Mouse (Mus musculus): ENCODE measurements around the gene Sash1. TPM values are rescaled to one million over a fixed set of nuclear protein-coding genes. Genes with fewer than 3 reads are reported as not detected.

Gene Sash1
- total and polyA plus RNA-seq, 3 experiments: 0.09 to 0.59 (median 0.24) TPM

- TF ChIP-seq UBTF (IDR thresholded peaks at IDR 0.05; ENCODE audit: low read depth, low read length) (no peak), RCOR1 (conservative IDR thresholded peaks at IDR 0.05; ENCODE audit: low read depth, low read length) (no peak), MAX (IDR thresholded peaks at IDR 0.05; ENCODE audit: low read length) (no peak), POLR2AphosphoS2 (IDR thresholded peaks at IDR 0.05; ENCODE audit: low read depth, low read length) (no peak), ZNF384 (IDR thresholded peaks at IDR 0.05; ENCODE audit: low read depth, low read length) (no peak), JUN (IDR thresholded peaks at IDR 0.05; ENCODE audit: insufficient read depth, low read depth, low read length) (no peak), USF2 (conservative IDR thresholded peaks at IDR 0.05; ENCODE audit: low read depth, low read length) (no peak), SMC3 (IDR thresholded peaks at IDR 0.05; ENCODE audit: low read depth, low read length) (no peak), POLR2A (IDR thresholded peaks at IDR 0.05; ENCODE audit: low read depth, low read length) (no peak), ELF1 (IDR thresholded peaks at IDR 0.05; ENCODE audit: low read depth, low read length) (no peak), E2F4 (IDR thresholded peaks at IDR 0.05; ENCODE audit: insufficient replicate concordance, low read depth, low read length) (no peak), GABPA (IDR thresholded peaks at IDR 0.05; ENCODE audit: insufficient replicate concordance, low read depth, low read length) (no peak), BHLHE40 (IDR thresholded peaks at IDR 0.05; ENCODE audit: low read depth, low read length) (no peak), CTCF (conservative IDR thresholded peaks at IDR 0.05 in 1 of 2, IDR thresholded peaks at IDR 0.05 in 1 of 2; ENCODE audit: low read depth in 2 of 2, low read length in 2 of 2) (no peak), NELFE (IDR thresholded peaks at IDR 0.05; ENCODE audit: low read depth, low read length) (no peak)
- no peaks in the 10 kb centered on the region for H3K79me2 ChIP-seq (replicated peaks; ENCODE audit: control insufficient read depth, extremely low read depth, insufficient read depth, poor library complexity, severe bottlenecking)
- in situ Hi-C loops (cut with MboI; ENCODE audit: low pct_ligation_motif_present, low pct_unique_long_range_greater_than_20kb, low sequenced_read_pairs): no loop called here
- no peaks in the 10 kb centered on the region for H3K4me1 ChIP-seq (ENCODE audit: control insufficient read depth in 1 of 2, insufficient read depth in 2 of 2)
- no peak overlapping the region for H3K4me2 ChIP-seq (ENCODE audit: insufficient read depth, low read depth, poor library complexity, severe bottlenecking)
- DNase-seq (ENCODE audit: extremely low read depth): no peak
- no peak overlapping the region for H3K27ac ChIP-seq (ENCODE audit: insufficient read depth, low read depth)
- H3K9ac ChIP-seq (ENCODE audit: insufficient read depth, low read depth): no peak overlapping the region
- no peaks in the 10 kb centered on the region for H3K27me3 ChIP-seq (replicated peaks)
- H3K9me3 ChIP-seq (replicated peaks; ENCODE audit: low read length): no peaks in the 10 kb centered on the region
- H3K36me3 ChIP-seq (replicated peaks in 1 of 2; ENCODE audit: control insufficient read depth in 1 of 2, insufficient read depth in 1 of 2, low read length in 1 of 2): no peaks in the 10 kb centered on the region
- H3K4me3 ChIP-seq (replicated peaks in 1 of 3; ENCODE audit: low read depth in 2 of 3, low read length in 2 of 3, poor library complexity in 1 of 3): no peak overlapping the region
- dilution Hi-C loops (cut with MboI; ENCODE audit: extremely low pct_ligation_motif_present, extremely low pct_unique_long_range_greater_than_20kb, low sequenced_read_pairs): no loop called here
Measured at GRCm38 (mm10) chr10:8768654-8769053, 117.2 kb downstream of the Sash1 start.

GRCm38 (mm10) chr10:8767381-8767780, 118.5 kb downstream of the Sash1 start:
- Histone ChIP-seq H3K79me2 (replicated peaks; ENCODE audit: control insufficient read depth, extremely low read depth, insufficient read depth, poor library complexity, severe bottlenecking) (no peaks in the 10 kb centered on the region), H3K4me2 (ENCODE audit: insufficient read depth, low read depth, poor library complexity, severe bottlenecking) (no peak overlapping the region), H3K4me1 (ENCODE audit: control insufficient read depth in 1 of 2, insufficient read depth in 2 of 2) (peaks cover 0 to 5% of the 10 kb centered on the region in 2 experiments; a peak in 1 of 4 replicates), H3K4me3 (replicated peaks in 1 of 3; ENCODE audit: low read depth in 2 of 3, low read length in 2 of 3, poor library complexity in 1 of 3) (no peak overlapping the region), H3K9me3 (replicated peaks; ENCODE audit: low read length) (no peaks in the 10 kb centered on the region), H3K27ac (ENCODE audit: insufficient read depth, low read depth) (no peak overlapping the region), H3K9ac (ENCODE audit: insufficient read depth, low read depth) (no peak overlapping the region), H3K27me3 (replicated peaks) (no peaks in the 10 kb centered on the region), H3K36me3 (replicated peaks in 1 of 2; ENCODE audit: control insufficient read depth in 1 of 2, insufficient read depth in 1 of 2, low read length in 1 of 2) (no peaks in the 10 kb centered on the region)
- DNase-seq (ENCODE audit: extremely low read depth): no peak
- in situ Hi-C loops (cut with MboI; ENCODE audit: low pct_ligation_motif_present, low pct_unique_long_range_greater_than_20kb, low sequenced_read_pairs): no loop called here
- dilution Hi-C loops (cut with MboI; ENCODE audit: extremely low pct_ligation_motif_present, extremely low pct_unique_long_range_greater_than_20kb, low sequenced_read_pairs): no loop called here
- TF ChIP-seq PAX5 (IDR thresholded peaks at IDR 0.05; ENCODE audit: low read length): no peak
- TF ChIP-seq MAFK (IDR thresholded peaks at IDR 0.05; ENCODE audit: insufficient replicate concordance, low read length): no peak
- TF ChIP-seq ZKSCAN1 (IDR thresholded peaks at IDR 0.05; ENCODE audit: borderline replicate concordance, low read depth, low read length): no peak
- TF ChIP-seq JUND (conservative IDR thresholded peaks at IDR 0.05; ENCODE audit: low read depth, low read length): no peak
- TF ChIP-seq MAZ (IDR thresholded peaks at IDR 0.05; ENCODE audit: low read depth, low read length): no peak
- no peak for TF ChIP-seq E2F4 (IDR thresholded peaks at IDR 0.05; ENCODE audit: insufficient replicate concordance, low read depth, low read length)
- TF ChIP-seq MXI1 (IDR thresholded peaks at IDR 0.05; ENCODE audit: low read depth, low read length): no peak
- no peak for TF ChIP-seq MAX (IDR thresholded peaks at IDR 0.05; ENCODE audit: low read length)
- no peak for TF ChIP-seq CHD1 (IDR thresholded peaks at IDR 0.05; ENCODE audit: low read depth, low read length)
- no peak for TF ChIP-seq TCF12 (IDR thresholded peaks at IDR 0.05; ENCODE audit: low read depth, low read length)
- TF ChIP-seq ZMIZ1 (IDR thresholded peaks at IDR 0.05; ENCODE audit: low read depth, low read length): no peak
- no peak for TF ChIP-seq CTCF (conservative IDR thresholded peaks at IDR 0.05 in 1 of 2, IDR thresholded peaks at IDR 0.05 in 1 of 2; ENCODE audit: low read depth in 2 of 2, low read length in 2 of 2)

All from CH12.LX (cell line).